Mouse (Mus musculus): Measurements from ENCODE around the gene Speg.

Gene Speg

GRCm38 (mm10) chr1:75393846-75394245, 18.7 kb downstream of the Speg start:
- in situ Hi-C loops (cut with MboI, MseI) = no loop called here

- in situ Hi-C loops (cut with MboI, MseI) = no loop called here
Observed at GRCm38 (mm10) chr1:75398761-75399402, 23.8 kb downstream of the Speg start.

GRCm38 (mm10) chr1:75399755-75400492, 24.8 kb downstream of the Speg start:
- in situ Hi-C loops (cut with MboI, MseI) = no loop called here

GRCm38 (mm10) chr1:75400493-75401115, 25.5 kb downstream of the Speg start:
- in situ Hi-C loops (cut with MboI, MseI) = no loop called here

GRCm38 (mm10) chr1:75405547-75405946, 30.4 kb downstream of the Speg start:
- in situ Hi-C loops (cut with MboI, MseI) = no loop called here

GRCm38 (mm10) chr1:75406173-75406572, 31.1 kb downstream of the Speg start:
- in situ Hi-C loops (cut with MboI, MseI) = no loop called here

- in situ Hi-C loops (cut with MboI, MseI) = no loop called here
Observed at GRCm38 (mm10) chr1:75407056-75407455, 32.0 kb downstream of the Speg start.

GRCm38 (mm10) chr1:75408210-75408609, 33.1 kb downstream of the Speg start:
- in situ Hi-C loops (cut with MboI, MseI) = no loop called here

GRCm38 (mm10) chr1:75409950-75410349, 34.9 kb downstream of the Speg start:
- in situ Hi-C loops (cut with MboI, MseI) = no loop called here

GRCm38 (mm10) chr1:75412196-75412595, 37.1 kb downstream of the Speg start:
- in situ Hi-C loops (cut with MboI, MseI) = no loop called here

GRCm38 (mm10) chr1:75413749-75414148, 38.7 kb downstream of the Speg start:
- in situ Hi-C loops (cut with MboI, MseI) = no loop called here

- in situ Hi-C loops (cut with MboI, MseI) = no loop called here
Observed at GRCm38 (mm10) chr1:75421794-75422193, 46.7 kb downstream of the Speg start.

GRCm38 (mm10) chr1:75422216-75422822, 47.2 kb downstream of the Speg start:
- in situ Hi-C loops (cut with MboI, MseI) = no loop called here

GRCm38 (mm10) chr1:75422823-75423471, 47.9 kb downstream of the Speg start:
- in situ Hi-C loops (cut with MboI, MseI) = no loop called here

GRCm38 (mm10) chr1:75423780-75424390, 48.8 kb downstream of the Speg start:
- in situ Hi-C loops (cut with MboI, MseI) = no loop called here

GRCm38 (mm10) chr1:75425796-75426471, 50.8 kb downstream of the Speg start:
- in situ Hi-C loops (cut with MboI, MseI) = no loop called here

- in situ Hi-C loops (cut with MboI, MseI) = no loop called here
Observed at GRCm38 (mm10) chr1:75435475-75436328, 60.6 kb downstream of the Speg start, which contains the start of gene Gmppa. Gmppa (plus strand) TSS chr1:75435930.

- in situ Hi-C loops (cut with MboI, MseI) = no loop called here
Observed at GRCm38 (mm10) chr1:75438782-75439181, 63.7 kb downstream of the Speg start.

- in situ Hi-C loops (cut with MboI, MseI) = no loop called here
Observed at GRCm38 (mm10) chr1:75440661-75441060, 65.6 kb downstream of the Speg start.

- in situ Hi-C loops (cut with MboI, MseI) = no loop called here
Observed at GRCm38 (mm10) chr1:75441471-75441996, 66.4 kb downstream of the Speg start.

Data from regulatory T cell (primary cell).